Mouse (Mus musculus): ENCODE data around the gene Rnf44. TPM values are rescaled to one million over a fixed set of nuclear protein-coding genes. Genes with fewer than 3 reads are reported as not detected.

Rnf44 gene
- 117 and 139 TPM in 2 replicates for polyA plus RNA-seq (2012; rRNA removed)

- DNase-seq (ENCODE audit: low read depth): peak; percentile 75
Measured at GRCm38 (mm10) chr13:54693558-54694347, at the start of gene Rnf44. Rnf44 (minus strand) TSS chr13:54693907.

- no peak for DNase-seq (ENCODE audit: low read depth)
Measured at GRCm38 (mm10) chr13:54738213-54738601, 44.5 kb upstream of the Rnf44 start.

- DNase-seq (ENCODE audit: low read depth): no peak
Measured at GRCm38 (mm10) chr13:54737488-54738212, 43.9 kb upstream of the Rnf44 start.

- no peak for DNase-seq (ENCODE audit: low read depth)
Measured at GRCm38 (mm10) chr13:54736931-54737330, 43.2 kb upstream of the Rnf44 start.

GRCm38 (mm10) chr13:54726131-54726530, 32.4 kb upstream of the Rnf44 start:
- DNase-seq (ENCODE audit: low read depth): no peak

- no peak for DNase-seq (ENCODE audit: low read depth)
Measured at GRCm38 (mm10) chr13:54723143-54723542, 29.4 kb upstream of the Rnf44 start.

GRCm38 (mm10) chr13:54716916-54717315, 23.2 kb upstream of the Rnf44 start:
- no peak for DNase-seq (ENCODE audit: low read depth)

- DNase-seq (ENCODE audit: low read depth): no peak
Measured at GRCm38 (mm10) chr13:54714996-54715395, 21.3 kb upstream of the Rnf44 start.

- DNase-seq (ENCODE audit: low read depth): no peak
Measured at GRCm38 (mm10) chr13:54714393-54714792, 20.7 kb upstream of the Rnf44 start.

GRCm38 (mm10) chr13:54710866-54711265, 17.2 kb upstream of the Rnf44 start:
- no peak for DNase-seq (ENCODE audit: low read depth)

GRCm38 (mm10) chr13:54704890-54705289, 11.2 kb upstream of the Rnf44 start:
- no peak for DNase-seq (ENCODE audit: low read depth)

- no peak for DNase-seq (ENCODE audit: low read depth)
Measured at GRCm38 (mm10) chr13:54702507-54702906, 8.8 kb upstream of the Rnf44 start.

- no peak for DNase-seq (ENCODE audit: low read depth)
Measured at GRCm38 (mm10) chr13:54701243-54701642, 7.5 kb upstream of the Rnf44 start, which contains the start of gene Cdhr2. Cdhr2 (plus strand) TSS chr13:54701461.

- DNase-seq (ENCODE audit: low read depth): no peak
Measured at GRCm38 (mm10) chr13:54695479-54696230, 1.9 kb upstream of the Rnf44 start.

- no peak for DNase-seq (ENCODE audit: low read depth)
Measured at GRCm38 (mm10) chr13:54694348-54695060, 797 bp upstream of the Rnf44 start.

GRCm38 (mm10) chr13:54692711-54693557, 773 bp downstream of the Rnf44 start:
- DNase-seq (ENCODE audit: low read depth): no peak

- DNase-seq (ENCODE audit: low read depth): no peak
Measured at GRCm38 (mm10) chr13:54691737-54692136, 2.0 kb downstream of the Rnf44 start.

GRCm38 (mm10) chr13:54690151-54690740, 3.5 kb downstream of the Rnf44 start:
- DNase-seq (ENCODE audit: low read depth): no peak

GRCm38 (mm10) chr13:54687575-54688424, 5.9 kb downstream of the Rnf44 start:
- peak; percentile 72 for DNase-seq (ENCODE audit: low read depth)
